Mouse (Mus musculus) mouse trophoblast stem cell (cell line): Measurements from ENCODE around the gene Rad51b.

Experiments
- in situ Hi-C, 2 experiments: fragments of 300-500 bp; cut with MseI, MboI; formaldehyde crosslinking; loops; 2 replicates in 1 of 2; 3 replicates in 1 of 2; pipeline ENCODE4 v1.15.1; 2025

Rad51b gene

GRCm38 (mm10) chr12:79488590-79489242 is 191.6 kb downstream of the Rad51b start:
- in situ Hi-C loops = no loop called here

GRCm38 (mm10) chr12:79490626-79491025 is 193.5 kb downstream of the Rad51b start:
- in situ Hi-C loops = no loop called here

GRCm38 (mm10) chr12:79492175-79492574 is 195.1 kb downstream of the Rad51b start:
- in situ Hi-C loops = no loop called here

- in situ Hi-C loops = no loop called here
These were observed 195.5 kb downstream of the Rad51b start for GRCm38 (mm10) chr12:79492613-79493012.

- in situ Hi-C loops = no loop called here
These were observed 196.4 kb downstream of the Rad51b start for GRCm38 (mm10) chr12:79493481-79493880.

GRCm38 (mm10) chr12:79498326-79498725 is 201.2 kb downstream of the Rad51b start:
- in situ Hi-C loops = no loop called here

- in situ Hi-C loops = no loop called here
These were observed 202.7 kb downstream of the Rad51b start for GRCm38 (mm10) chr12:79499809-79500208.

- in situ Hi-C loops = no loop called here
These were observed 204.8 kb downstream of the Rad51b start for GRCm38 (mm10) chr12:79501877-79502276.

GRCm38 (mm10) chr12:79502862-79503581 is 205.9 kb downstream of the Rad51b start:
- in situ Hi-C loops = no loop called here

- in situ Hi-C loops = no loop called here
These were observed 206.8 kb downstream of the Rad51b start for GRCm38 (mm10) chr12:79503582-79504515.

- in situ Hi-C loops = no loop called here
These were observed 207.6 kb downstream of the Rad51b start for GRCm38 (mm10) chr12:79504641-79505040.

GRCm38 (mm10) chr12:79506421-79506820 is 209.3 kb downstream of the Rad51b start:
- in situ Hi-C loops = no loop called here

- in situ Hi-C loops = no loop called here
These were observed 210.1 kb downstream of the Rad51b start for GRCm38 (mm10) chr12:79507141-79507681.

GRCm38 (mm10) chr12:79511454-79512204 is 214.5 kb downstream of the Rad51b start:
- in situ Hi-C loops = no loop called here

- in situ Hi-C loops = no loop called here
These were observed 215.3 kb downstream of the Rad51b start for GRCm38 (mm10) chr12:79512205-79512886.

- in situ Hi-C loops = no loop called here
These were observed 216.1 kb downstream of the Rad51b start for GRCm38 (mm10) chr12:79512982-79513681.

GRCm38 (mm10) chr12:79514680-79515079 is 217.6 kb downstream of the Rad51b start:
- in situ Hi-C loops = no loop called here

- in situ Hi-C loops = no loop called here
These were observed 225.3 kb downstream of the Rad51b start for GRCm38 (mm10) chr12:79522374-79522773.

GRCm38 (mm10) chr12:79524941-79525871 is 228.1 kb downstream of the Rad51b start:
- in situ Hi-C loops = no loop called here
